Mouse (Mus musculus) left cerebral cortex, adult 18-20 months (tissue): ENCODE data around the gene Gm28051. TPM values are rescaled to one million over a fixed set of nuclear protein-coding genes. Genes with fewer than 3 reads are reported as not detected.

ENCODE experiments used
- DNase-seq, 2 experiments: peaks; one replicate each; pipeline ENCODE4 v3.0.0; 2021 to 2022; ENCODE audit warnings: low spot score in 2 of 2, mixed read lengths in 1 of 2
- microRNA-seq, 2 experiments: library from miRNA; unstranded; fragments of <30 nt; microRNA quantifications; one replicate each; pipeline ENCODE4 v1.2.0; 2021
- total RNA-seq, 2 experiments: library from RNA; stranded (reverse); gene quantifications; 2 replicates each; pipeline ENCODE4 v1.2.3; 2021

The Gm28051 gene
- total RNA-seq, 2 experiments from 2014 or later = not detected

DNA sequence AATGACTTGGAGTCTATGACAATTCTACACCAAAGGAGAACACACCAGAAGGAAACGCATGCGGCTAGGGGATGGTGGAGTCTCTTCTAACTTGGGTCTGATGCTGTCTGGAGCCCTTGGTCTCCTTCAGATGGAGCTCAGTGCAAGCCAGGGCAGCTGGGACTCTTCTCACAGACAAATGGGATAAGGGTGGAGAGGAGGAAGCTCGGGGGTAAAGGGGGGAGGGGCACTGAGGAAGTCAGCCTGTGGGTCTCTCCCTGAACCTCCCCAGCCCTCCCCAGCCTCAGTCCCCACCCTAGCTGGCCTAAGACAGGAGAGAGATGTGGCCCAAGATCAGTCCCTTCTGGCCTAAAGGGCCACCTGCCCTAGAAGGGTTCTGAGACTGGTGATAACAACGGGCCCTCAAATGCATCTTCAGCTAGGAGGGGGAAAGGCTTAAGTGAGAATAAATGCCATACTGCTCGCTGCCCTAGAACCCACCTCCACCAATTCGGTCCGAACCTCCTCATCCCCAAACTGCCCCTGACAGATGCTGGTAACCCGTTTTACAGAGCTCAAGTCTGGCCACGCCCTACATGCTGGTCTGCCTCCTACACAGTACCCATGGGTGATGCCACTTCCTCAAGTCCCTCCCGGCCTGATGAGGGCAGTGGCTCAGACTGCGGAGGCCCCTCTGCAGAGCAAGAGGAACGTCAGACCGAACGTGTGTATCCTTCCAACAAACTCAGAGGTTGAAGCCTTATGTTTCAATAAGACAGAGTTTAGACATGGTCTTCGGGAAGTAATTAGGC is 67.6 kb downstream of the Gm28051 start:
- DNase-seq = no peak

DNA sequence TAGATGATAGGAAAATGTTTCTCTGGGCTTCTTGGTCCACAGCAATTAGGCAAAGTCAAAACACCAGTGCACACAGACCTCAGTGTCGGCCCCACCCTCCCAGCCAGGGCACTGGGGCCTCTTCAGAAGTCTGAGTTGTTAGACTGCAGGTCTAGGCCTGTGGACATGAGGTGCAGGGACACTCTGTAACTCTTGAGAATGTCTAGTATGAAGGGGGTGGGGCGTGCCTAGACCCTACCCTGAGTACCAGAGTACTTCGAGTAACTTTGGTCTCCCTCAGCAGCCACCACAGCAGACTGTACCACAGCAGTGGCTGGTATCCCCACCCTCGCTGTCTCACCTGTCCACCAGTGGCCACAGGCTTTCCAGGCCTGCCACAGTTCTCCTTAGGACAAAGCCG is 71.2 kb downstream of the Gm28051 start:
- DNase-seq = no peak

DNA sequence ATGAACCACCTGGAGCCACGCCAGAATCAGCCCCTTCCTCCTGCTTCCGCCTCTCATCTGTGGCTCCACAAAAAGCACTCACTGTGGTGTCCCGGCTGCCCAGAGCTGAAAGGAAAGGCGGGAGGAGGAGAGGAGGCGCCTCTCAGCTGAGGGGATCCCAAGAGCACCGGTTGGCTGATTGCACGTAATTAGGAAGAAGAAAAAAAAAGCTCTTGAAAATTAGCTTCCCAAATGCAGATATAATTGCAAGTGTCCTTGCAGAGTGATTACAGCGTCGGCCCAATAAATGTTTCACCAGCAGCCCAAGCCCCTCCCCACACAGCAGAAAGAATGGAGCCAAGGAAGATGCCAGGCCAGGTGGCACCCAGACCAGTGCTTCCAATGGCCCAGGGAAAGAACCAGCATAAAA is 72.0 kb downstream of the Gm28051 start:
- no peak for DNase-seq

DNA sequence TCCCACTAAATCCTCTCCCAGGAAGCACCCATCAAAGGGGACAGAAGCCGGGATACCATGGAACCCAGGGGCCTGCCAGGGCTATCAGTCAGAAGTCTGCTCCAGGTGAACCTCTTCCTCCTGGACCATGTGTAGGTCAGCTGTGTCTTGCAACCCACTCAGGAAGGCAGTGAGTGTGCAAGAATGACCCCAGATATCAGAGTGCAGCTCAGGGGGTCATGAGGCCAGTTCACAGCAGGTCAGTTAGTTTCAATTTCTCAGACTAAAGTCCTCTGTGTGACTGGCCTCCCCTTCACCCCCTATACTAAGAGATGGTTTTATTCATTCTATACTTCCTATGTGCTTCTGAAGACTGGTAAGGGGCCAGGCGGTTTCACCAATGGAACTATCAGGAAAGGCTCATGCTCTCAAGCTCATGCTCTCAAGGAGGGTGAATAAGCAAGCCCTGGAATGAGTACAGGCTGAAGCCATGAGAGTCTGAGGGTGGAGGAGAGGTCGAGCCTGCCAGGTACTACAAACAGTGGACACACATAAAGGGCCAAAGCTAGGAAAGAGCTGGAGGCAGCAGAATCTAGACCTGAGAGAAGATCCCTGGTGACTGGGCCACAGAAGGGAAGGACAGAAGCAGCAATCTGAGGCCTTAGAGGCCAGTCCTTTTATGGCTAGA is 72.7 kb downstream of the Gm28051 start:
- DNase-seq = no peak

DNA sequence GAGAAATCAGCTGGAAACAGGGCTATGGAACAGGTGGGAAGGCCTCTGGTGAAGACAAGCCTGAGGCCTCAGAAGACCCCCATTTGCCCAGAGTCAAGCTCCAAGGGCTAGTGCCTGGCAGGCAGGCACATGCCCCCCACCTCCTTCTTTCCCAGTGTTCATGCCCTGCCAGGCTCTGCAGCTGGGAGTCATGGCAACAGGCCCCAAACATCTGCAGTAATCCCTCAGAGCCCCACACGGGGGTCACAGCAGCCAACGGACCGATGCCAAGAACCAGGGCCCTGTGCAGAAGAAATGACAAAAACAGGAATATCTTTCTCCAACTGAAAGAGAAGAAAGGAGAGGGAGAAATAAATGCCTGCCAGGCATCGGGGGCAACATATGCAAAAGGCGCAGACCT is 73.6 kb downstream of the Gm28051 start:
- no peak for DNase-seq

DNA sequence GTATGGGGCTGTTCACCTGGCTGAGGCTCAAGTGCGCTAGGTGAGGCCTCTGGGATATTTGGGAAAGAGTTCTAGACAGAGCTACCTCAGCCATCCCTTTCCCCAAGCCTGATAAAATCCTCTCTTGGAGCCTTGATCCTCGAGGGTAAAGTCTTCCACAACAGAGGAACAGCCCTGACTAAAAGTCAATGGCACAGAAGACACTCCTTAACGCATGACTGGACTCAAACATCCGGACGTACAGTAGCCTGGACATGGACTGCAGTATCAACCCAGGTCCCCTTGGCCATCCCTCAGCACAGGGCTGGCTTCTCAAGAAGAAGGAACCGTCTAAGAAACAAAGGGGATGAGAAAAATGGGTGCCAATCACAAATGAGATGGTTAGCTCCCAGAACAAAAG is 74.1 kb downstream of the Gm28051 start:
- DNase-seq = no peak

DNA sequence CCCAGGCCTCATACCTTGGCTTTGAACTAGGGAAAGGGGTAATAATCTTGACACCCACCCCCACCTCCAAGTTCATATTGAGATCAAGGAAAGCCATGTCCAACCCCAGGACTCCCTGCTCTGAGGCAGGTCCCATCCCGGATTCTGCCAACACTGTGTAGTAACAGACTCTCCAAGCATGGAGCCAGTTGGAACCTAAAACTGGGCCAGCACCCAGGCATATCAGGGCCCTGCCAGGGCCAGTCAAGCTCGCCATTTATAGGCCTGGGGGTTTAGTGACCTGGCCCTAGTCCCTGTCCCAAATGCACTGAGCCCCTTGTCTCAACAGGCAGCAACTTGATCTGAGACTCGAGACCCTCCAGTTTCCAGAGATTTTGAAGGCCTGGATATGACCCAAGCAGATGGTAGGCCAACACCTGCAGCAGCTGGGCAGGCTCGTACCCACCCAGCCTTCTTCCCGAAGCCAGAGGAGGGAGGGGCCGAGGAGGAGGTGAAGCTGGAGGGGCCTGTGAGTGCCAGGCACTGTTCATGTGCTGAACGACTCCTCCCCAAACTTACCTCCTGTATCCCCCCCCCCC is 74.8 kb downstream of the Gm28051 start:
- DNase-seq = no peak

DNA sequence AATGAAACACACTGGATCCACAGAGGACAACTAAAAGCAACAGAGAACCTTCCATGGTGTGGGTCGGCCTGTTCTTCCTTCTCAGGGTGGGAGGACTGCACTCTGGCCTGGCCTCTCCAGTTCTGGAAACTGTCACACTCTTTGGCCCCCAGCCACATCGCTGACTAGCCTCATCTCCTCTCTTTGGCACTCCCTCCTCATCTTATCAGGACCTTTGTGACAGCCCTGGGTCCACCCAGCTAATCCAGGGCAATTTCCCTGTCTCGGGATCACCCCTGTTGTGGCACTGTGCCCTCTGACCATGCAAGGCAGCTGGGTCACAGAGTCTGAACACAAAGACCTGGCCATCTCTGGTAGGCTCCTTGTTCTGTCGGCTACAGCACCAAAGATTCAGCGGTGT is 75.5 kb downstream of the Gm28051 start:
- DNase-seq = no peak

DNA sequence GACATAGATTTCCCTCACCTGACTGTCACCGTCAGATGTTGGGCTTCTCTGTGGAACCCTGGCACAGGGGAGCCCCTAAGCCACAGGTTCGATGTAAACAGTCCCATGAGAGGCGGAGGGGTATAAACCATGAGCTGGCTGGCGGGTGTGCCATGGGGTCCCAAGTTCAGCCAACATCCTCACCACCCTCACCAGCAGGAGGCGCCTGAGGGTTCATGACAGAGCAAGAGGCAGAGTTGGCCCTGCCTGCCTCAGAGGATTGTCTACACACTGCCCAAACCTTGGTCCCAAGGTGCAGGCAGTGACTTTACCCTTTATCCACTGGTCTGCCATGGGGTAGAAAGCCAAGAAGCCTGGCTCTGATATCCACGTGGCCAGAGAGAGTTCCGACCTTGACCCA is 76.0 kb downstream of the Gm28051 start:
- DNase-seq = no peak

DNA sequence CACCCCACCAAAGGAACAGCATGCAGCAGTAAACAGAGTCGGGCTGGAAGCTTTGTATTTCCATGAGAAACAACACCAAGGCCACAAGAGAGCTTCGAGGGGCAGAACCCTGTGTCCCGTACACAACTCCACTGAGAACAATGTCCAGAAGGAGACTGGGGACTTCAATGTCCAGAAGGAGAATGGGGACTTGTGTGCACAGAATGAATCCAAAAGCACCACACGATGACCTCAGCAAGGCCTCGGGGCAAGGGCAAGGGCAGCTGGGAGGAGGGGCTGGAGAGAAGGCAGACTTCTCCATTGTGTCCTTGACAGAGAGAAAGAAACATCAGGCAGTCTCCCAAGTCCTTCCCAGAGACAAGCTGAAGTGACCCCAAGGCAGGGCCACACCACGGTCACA is 78.7 kb downstream of the Gm28051 start:
- DNase-seq = peak in 1 of 2 experiments; percentile 35

DNA sequence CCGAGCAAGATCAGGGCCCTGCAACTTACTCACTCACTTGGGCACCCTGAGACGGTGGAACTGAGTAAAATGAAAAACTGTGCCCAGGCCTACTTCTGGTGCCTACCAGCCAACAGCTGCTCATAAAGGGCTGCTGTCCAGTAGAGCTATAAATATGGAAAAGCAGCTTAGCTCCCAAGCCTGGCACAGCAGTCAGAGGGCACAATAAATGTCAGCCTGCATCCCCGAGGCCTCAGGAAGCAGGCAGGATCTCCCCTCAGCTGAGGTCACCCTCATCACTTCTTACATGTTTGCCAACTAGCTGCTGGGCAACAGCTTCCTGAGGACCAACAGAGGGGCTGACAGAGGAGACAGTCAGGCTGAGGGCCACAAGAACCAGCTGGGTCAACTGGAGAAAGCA is 80.5 kb downstream of the Gm28051 start:
- DNase-seq = no peak

DNA sequence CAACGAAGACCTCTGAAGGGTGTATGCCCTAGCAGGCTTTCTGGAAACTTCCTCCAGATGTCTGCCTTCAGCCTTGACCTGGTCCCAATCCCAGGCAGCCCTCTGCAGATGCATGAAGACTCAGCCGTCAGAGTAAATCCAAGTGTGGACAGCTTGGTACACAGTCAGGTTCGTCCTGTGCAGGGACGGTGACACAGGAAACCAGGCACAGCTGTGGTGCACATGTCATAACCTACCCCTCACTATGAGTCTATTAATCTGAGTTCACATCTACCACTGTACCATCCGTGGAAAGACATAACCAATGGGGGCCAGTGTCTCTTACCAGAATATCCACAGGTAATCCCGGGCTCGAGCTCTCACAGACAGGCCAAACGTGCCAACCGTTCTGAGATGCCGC is 83.0 kb downstream of the Gm28051 start:
- DNase-seq = no peak

DNA sequence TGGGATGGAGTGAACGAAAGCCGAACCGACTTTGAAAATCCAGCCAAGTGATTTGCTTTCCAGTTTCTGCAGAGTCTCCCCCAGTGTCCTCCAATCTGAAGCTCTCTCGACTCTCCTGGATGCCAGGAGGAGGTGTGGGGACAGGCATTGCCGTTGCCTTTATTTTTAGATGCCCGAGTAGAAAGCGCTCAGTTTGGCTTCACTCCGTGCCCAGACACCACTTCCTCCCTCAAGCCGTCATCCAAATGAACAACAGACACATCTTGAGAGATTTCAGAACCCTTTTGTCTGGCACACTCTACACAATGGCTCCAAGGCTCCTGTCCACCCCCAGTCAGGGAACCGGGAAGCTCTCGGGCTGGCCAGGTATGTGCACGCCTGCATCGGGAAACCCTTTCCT is 83.4 kb downstream of the Gm28051 start:
- DNase-seq = peak; percentile 39 to 65

DNA sequence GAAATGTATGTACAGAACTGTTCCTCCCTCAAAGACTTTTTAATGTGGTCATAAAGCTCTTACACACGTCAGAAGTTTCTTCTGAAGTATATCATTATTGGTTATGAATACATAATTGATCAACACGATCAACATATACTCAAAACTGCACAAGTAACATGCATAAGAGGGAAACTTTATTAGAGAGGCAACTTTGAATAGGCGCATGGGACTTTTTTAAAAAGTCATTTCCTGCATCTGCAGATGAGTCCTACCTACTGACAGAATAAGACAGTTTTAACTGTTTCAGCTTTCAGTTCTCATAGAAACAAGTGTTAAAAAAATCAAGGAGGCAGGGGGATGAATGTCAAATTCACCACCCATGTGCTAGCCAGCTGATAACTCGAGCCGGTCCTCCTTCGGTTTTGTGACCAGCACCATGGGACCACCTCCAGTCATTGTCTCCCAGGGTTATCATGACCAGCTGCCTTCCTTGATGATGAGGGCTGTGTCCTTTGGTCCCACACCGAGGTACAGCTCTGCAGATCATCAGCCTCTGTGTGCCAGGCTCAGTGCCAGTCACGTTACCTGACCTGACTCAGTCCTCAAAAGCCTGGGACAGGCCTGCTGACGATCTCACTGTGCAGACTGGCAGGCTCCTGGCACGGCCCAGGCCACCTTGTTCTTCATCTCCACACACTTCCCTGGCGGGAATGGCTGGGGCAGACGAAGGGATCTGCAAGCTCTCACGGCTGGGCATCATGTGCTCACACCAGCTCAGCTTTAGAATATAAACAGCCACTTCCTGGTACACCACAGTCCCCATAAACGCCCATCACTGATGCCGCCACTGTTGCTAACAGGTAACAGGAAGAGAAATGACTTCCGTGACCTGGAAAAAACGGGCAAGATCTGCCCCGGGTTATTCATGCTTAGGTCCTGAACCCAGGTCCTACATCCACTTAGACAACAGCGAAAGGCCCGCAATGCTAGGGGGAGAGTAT is 84.4 kb downstream of the Gm28051 start:
- no peak for DNase-seq

DNA sequence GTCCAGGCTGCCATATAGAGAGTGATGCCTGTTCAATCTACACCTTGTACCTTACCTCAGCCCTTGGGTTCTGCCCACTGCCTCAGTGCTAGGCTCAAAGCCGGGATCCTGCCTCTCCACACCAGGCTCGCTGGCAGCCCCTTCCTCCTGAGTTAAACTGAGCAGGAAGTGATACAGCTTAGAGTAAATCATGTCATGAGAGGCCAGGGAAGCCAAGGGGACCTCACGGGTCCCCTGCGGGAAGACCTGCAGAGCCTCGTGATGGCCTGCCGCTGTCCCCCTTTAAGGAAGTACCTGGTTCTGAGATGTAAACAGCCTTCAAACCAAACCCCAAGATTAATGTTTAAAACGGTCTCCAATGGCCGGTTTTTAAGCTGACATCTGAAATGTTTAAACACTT is 85.4 kb downstream of the Gm28051 start:
- DNase-seq = no peak

DNA sequence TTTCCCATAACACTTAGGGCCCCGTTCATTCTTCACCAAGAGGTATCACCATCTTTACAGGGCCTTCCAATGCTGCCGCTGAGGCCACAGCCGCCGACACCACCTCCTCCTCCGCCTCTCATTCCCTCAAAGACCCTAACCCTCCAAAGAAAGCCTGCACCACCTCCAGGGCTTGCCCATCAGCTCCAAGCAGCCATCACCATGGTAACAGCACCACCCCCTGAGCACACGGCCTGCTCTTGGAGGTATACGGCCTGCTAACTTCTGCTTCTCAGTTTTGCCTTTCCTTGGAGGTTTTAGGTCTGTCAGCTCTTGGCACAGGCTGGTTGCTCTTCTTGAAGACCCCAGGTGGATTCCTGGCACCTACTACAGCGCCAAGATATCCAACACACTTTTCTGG is 86.7 kb downstream of the Gm28051 start:
- no peak for DNase-seq

Small RNA genes within 50 kb of the gene (microRNA-seq; reads per million reads assigned to microRNA genes)
- 0 to 0.42 reads per million in 2 experiments for gene Mir1936

Other genes starting within 250 kb of the Gm28051 start
- 100 to 1,000 TPM; 151 to 236 TPM for gene Chga, start 202.8 kb downstream of the Gm28051 start, total RNA-seq
- 10 to 100 TPM; 56.0 to 63.6 TPM for gene Itpk1, start 52.8 kb downstream of the Gm28051 start, total RNA-seq
- gene Moap1, start 14.1 kb downstream of the Gm28051 start, total RNA-seq = 10 to 100 TPM; 33.1 to 34.5 TPM
- 1 to 10 TPM; 5.1 to 5.7 TPM for gene Tmem251, start 14.0 kb downstream of the Gm28051 start, total RNA-seq
- gene Gon7, start within 50 bp of the Gm28051 start, total RNA-seq = 10 to 100 TPM; 13.8 to 21.4 TPM
- 10 to 100 TPM; 32.5 to 32.6 TPM for gene Ubr7, start 202 bp upstream of the Gm28051 start, total RNA-seq
- 10 to 100 TPM; 16.5 to 19.1 TPM for gene Gm20604, start 907 bp upstream of the Gm28051 start, total RNA-seq
- gene Btbd7, start 120.7 kb upstream of the Gm28051 start, total RNA-seq = 10 to 100 TPM; 18.4 to 19.6 TPM
- not detected for gene Cox8c, start 141.6 kb upstream of the Gm28051 start, total RNA-seq
- gene Unc79, start 191.1 kb upstream of the Gm28051 start, total RNA-seq = 10 to 100 TPM; 54.7 to 55.8 TPM